Mouse (Mus musculus): ENCODE data around the gene Pus10.

Pus10 gene

DNA sequence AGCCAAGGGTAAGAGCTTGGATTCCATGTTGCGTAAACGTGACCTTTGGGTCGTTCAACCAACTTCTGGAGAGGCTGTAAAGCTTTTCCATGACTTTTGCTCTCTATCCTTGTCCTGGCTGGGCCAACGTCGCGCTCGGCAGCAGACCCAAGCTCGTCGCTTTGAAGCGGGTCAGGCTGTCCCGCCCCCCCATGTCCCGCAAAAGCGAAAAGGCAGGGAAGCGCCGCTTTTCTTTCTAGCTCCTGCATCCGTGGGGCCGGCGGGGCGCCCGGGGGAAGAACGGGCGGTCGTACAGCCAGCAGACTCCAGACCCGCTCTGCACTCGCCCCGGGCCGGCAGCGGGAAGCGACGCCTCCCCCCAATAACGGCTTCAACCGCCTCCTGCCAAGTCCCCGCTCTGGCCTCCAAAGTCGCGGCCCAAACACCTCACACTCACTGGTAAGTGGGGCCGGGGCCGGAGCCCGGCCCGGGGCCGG, at the start of gene Pus10:
Gene Pus10 (plus strand): TSS at position 364 of the 476 bp plus-strand sequence.
- no peak for DNase-seq

GRCm38 (mm10) chr11:23618995-23619394, 46.5 kb upstream of the Pus10 start:
- no peak for DNase-seq

GRCm38 (mm10) chr11:23630664-23631063, 34.8 kb upstream of the Pus10 start:
- no peak for DNase-seq

- peak; percentile 52 to 64 for DNase-seq
Measured at GRCm38 (mm10) chr11:23632945-23633878, 32.3 kb upstream of the Pus10 start, which contains the start of gene 0610010F05Rik. 0610010F05Rik (minus strand) TSS chr11:23633639.

- DNase-seq = no peak
Measured at GRCm38 (mm10) chr11:23633879-23634215, 31.6 kb upstream of the Pus10 start.

GRCm38 (mm10) chr11:23634573-23634972, 30.9 kb upstream of the Pus10 start:
- DNase-seq = no peak

GRCm38 (mm10) chr11:23647431-23647830, 18.0 kb upstream of the Pus10 start:
- no peak for DNase-seq

DNA sequence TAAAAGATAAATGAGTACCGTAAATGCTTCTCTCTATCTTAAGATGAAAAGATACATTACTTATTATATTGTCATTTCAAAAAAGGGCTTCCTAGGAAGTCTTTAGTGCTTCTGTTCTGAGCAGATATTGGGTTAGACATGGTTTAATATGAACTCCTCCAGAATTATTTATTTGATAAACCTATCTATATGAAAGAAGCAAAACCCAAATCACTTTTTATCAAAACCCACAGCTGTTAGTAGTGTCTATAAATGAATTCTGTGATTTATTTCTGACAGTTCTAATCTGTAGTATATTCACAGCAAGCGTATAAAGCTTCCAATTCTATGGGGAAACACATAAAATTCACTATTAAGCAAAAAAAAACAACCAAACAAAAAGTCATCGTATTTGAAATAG, 17.6 kb upstream of the Pus10 start:
- no peak for DNase-seq

- no peak for DNase-seq
Measured at GRCm38 (mm10) chr11:23653666-23654065, 11.8 kb upstream of the Pus10 start.

DNA sequence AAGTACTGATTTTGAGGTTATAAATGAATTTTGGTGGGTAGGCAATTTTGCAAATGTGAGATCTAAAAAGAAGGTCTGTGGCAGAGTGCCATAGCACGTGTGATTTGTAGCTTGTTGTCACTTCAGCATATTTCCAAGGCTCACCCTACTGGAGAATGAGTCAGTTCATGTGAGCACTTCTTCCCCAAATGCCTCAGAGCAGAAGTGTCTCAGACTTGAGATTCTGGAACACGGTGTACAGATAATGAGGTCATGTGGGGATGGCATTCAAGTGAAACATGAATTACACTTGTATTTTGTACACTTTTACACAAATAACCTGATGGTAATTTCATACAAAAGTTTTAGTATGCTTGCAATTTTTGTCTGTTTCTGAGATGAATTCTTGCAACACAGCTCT, 7.7 kb upstream of the Pus10 start:
- no peak for DNase-seq

GRCm38 (mm10) chr11:23664232-23664631, 1.2 kb upstream of the Pus10 start:
- no peak for DNase-seq

DNA sequence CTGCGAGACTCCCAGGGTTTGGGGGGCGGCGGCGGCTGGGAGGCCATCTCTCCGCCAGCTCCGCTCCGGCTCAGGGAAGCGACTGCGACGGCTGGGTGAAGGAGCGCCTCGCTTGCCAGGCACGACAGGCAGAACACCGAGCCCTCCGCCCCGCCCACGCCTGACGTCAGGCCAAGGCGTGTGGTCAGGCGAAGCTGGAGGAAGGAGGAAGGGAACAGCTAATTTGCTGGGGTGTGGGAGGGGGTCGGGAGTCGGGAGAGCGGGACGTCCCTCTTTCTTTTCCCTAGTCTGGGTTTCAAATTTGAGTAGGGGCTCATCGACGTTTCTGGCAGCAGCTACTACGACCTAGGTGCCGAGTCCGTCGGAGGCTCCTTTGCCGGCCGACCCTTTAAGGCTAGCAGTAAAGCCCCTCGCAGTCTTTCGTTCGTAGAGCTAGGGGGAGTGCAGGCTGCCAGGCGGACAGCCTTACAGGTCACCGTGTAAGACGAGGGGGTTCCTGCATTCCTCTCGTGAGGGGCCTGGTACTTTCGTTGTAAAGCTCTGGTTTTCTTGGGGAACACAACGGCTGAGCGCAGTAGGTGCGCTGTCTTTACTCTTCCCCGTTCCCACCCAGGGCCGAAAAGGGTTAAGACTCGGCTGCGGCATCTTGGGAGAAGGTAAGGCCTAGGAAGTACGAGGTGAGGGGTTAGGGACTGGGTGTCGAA, 476 bp downstream of the Pus10 start, which contains the start of gene Pex13:
Gene Pex13 (minus strand): TSS at position 162 of the 704 bp plus-strand sequence.
- peak; percentile 86 to 91 for DNase-seq

DNA sequence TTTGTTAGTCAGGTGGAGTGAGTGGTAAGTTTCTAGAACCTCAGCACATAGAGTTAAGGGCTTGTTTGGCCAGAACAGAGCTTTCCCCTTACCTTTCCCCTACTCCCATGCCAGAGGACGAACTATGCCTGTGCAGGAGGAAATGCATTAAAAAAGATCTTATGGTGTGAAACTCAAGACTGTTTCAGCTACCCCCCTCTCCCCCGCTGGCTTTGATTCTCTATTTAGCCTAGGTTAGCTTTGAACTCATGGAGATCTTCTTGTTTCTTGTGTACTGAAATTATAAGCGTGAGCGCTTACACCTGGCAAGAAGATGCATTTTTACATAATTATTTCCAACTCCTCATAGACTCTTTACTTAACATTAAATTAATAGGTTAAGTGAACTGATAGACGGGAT, 1.1 kb downstream of the Pus10 start:
- DNase-seq = no peak

DNA sequence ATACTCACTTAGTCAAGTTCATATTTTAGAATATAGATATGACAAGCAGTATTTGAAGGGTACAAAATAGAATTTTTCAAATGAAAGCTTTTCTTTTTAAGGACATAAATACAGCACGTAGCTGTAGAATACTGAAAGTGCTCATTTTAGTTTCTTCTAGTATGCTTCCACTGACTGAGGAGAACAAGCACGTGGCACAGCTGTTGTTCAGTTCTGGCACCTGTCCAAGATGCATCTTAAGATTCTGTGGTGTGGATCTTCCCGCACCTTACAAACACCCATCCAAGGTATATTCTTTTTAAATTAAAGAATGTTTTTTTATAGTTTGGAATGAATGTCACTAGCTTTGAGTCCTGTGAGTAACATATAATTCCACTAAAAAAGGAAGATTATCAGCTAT, 1.7 kb downstream of the Pus10 start:
- DNase-seq = peak in 1 of 2 experiments; percentile 14

DNA sequence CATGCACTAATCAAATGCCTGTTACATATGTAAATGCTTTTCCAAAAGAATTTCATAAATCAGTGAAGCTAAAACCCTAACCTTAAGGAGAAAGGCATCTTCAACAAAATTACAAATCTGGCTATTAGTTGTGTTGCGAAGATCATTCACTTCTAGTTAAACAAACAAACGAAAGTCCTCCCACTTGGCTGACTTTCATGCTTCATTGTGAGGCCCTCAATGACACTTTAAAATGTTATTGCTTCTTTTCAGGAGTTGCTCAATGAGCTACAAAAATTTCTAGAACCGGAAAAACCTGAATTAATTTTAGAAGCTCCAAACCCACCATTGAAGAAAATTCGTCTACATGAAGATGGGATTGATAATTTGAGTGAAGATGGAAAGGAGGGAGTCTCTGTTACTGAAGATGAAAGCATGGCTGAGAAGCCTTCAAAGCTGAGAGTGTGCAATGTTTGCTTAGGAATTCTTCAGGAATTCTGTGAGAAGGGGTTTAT, 6.8 kb downstream of the Pus10 start:
- no peak for DNase-seq

- DNase-seq = no peak
Measured at GRCm38 (mm10) chr11:23676100-23676499, 10.6 kb downstream of the Pus10 start.

DNA sequence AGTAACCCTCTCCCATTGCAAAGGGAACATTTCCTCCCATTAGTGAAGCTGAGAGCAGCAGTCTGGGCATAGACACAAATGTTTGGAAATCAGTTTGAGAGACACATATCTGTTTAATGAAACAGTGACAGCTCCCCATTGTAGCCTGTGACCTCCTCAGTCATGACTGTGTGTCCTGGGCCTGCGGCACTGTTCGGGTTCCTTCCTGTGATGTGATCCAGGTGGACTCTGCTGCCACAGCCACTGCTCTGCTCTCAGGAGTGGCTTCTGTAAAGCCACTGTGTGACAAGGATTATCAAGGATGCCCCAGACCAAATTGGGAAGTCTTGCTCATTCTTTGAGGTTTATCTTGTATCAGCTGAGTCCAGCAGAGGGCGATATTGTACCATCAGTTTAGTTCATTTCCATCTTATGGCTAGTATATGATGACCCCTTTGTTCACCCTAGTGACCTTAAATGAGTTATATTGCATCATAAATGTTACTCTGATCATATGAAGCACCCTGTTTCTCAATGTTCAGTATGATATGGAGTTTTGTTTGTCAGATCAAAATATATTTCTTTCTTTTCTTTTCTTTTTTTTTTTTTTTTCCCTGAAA, 13.7 kb downstream of the Pus10 start:
- DNase-seq = peak in 1 of 2 experiments; percentile 21

GRCm38 (mm10) chr11:23680435-23680950, 15.0 kb downstream of the Pus10 start:
- no peak for DNase-seq

GRCm38 (mm10) chr11:23682561-23682960, 17.1 kb downstream of the Pus10 start:
- no peak for DNase-seq

GRCm38 (mm10) chr11:23686671-23687070, 21.2 kb downstream of the Pus10 start:
- no peak for DNase-seq

- DNase-seq = no peak
Measured at GRCm38 (mm10) chr11:23688060-23688459, 22.6 kb downstream of the Pus10 start.

DNA sequence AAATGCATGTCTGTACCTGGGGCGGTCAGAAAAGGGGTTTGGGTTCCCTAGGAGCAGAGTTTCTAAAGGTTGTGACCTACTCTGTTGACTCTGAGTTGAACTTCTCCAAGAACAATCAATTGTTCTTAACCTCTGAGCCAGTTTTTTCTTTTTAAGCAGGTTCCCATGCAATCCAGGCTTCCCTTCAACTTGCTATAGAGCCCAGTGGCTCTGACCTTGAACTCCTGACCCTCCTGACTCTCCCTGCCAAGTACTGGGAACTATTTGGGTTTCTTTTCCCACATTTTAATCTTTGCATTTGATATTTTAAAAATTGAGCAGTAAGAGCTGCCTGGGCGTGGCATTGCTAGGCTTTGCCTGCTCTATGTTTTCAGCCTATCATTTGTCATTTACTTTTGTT, 27.8 kb downstream of the Pus10 start:
- no peak for DNase-seq

- no peak for DNase-seq
Measured at GRCm38 (mm10) chr11:23695847-23696246, 30.4 kb downstream of the Pus10 start.
